Mouse (Mus musculus): ENCODE measurements at regions not wholly inside any gene's neighbourhood (a gene's known extent, or its start where the extent isn't known, plus 50 kb on each side); places are given as distances from the start of the nearest gene placed in this dataset.

GRCm38 (mm10) chr7:136104021-136104420, 387.9 kb upstream of the Mki67 start:
- DNase-seq (ENCODE audit: low spot score): no peak

GRCm38 (mm10) chr7:136112163-136112562, 396.0 kb upstream of the Mki67 start:
- DNase-seq (ENCODE audit: low spot score): no peak

- no peak for DNase-seq (ENCODE audit: low spot score)
These were observed 404.8 kb upstream of the Mki67 start for GRCm38 (mm10) chr7:136120930-136121329.

- peak; percentile 61 for DNase-seq (ENCODE audit: low spot score)
These were observed 405.2 kb upstream of the Mki67 start for GRCm38 (mm10) chr7:136121406-136121805.

GRCm38 (mm10) chr7:136124786-136125185, 408.6 kb upstream of the Mki67 start:
- DNase-seq (ENCODE audit: low spot score): no peak

- DNase-seq (ENCODE audit: low spot score): no peak
These were observed 410.2 kb upstream of the Mki67 start for GRCm38 (mm10) chr7:136126393-136126792.

- no peak for DNase-seq (ENCODE audit: low spot score)
These were observed 411.4 kb upstream of the Mki67 start for GRCm38 (mm10) chr7:136127576-136127975.

GRCm38 (mm10) chr7:136129721-136130123, 413.6 kb upstream of the Mki67 start:
- DNase-seq (ENCODE audit: low spot score): peak; percentile 26

GRCm38 (mm10) chr7:136130666-136131239, 414.6 kb upstream of the Mki67 start:
- no peak for DNase-seq (ENCODE audit: low spot score)

GRCm38 (mm10) chr7:136132976-136133375, 416.8 kb upstream of the Mki67 start:
- no peak for DNase-seq (ENCODE audit: low spot score)

GRCm38 (mm10) chr7:136136666-136137065, 420.5 kb upstream of the Mki67 start:
- DNase-seq (ENCODE audit: low spot score): peak; percentile 20

GRCm38 (mm10) chr7:136137341-136137740, 421.2 kb upstream of the Mki67 start:
- DNase-seq (ENCODE audit: low spot score): no peak

GRCm38 (mm10) chr7:136137831-136138602, 421.9 kb upstream of the Mki67 start:
- no peak for DNase-seq (ENCODE audit: low spot score)

GRCm38 (mm10) chr7:136142832-136143231, 426.7 kb upstream of the Mki67 start:
- DNase-seq (ENCODE audit: low spot score): peak; percentile 32

GRCm38 (mm10) chr7:136150196-136150595, 434.0 kb upstream of the Mki67 start:
- no peak for DNase-seq (ENCODE audit: low spot score)

- DNase-seq (ENCODE audit: low spot score): peak; percentile 10
These were observed 435.3 kb upstream of the Mki67 start for GRCm38 (mm10) chr7:136151301-136151930.

- peak; percentile 82 for DNase-seq (ENCODE audit: low spot score)
These were observed 436.3 kb upstream of the Mki67 start for GRCm38 (mm10) chr7:136152470-136152869.

GRCm38 (mm10) chr7:136153621-136154020, 437.5 kb upstream of the Mki67 start:
- no peak for DNase-seq (ENCODE audit: low spot score)

- DNase-seq (ENCODE audit: low spot score): no peak
These were observed 443.0 kb upstream of the Mki67 start for GRCm38 (mm10) chr7:136159136-136159535.

GRCm38 (mm10) chr7:136161526-136161925, 445.4 kb upstream of the Mki67 start:
- DNase-seq (ENCODE audit: low spot score): no peak

- DNase-seq (ENCODE audit: low spot score): no peak
These were observed 448.7 kb upstream of the Mki67 start for GRCm38 (mm10) chr7:136164834-136165233.

- DNase-seq (ENCODE audit: low spot score): no peak
These were observed 453.1 kb upstream of the Mki67 start for GRCm38 (mm10) chr7:136169261-136169660.

- no peak for DNase-seq (ENCODE audit: low spot score)
These were observed 460.2 kb upstream of the Mki67 start for GRCm38 (mm10) chr7:136176373-136176772.
